Mouse (Mus musculus) left cerebral cortex, postnatal 4 days (tissue): ENCODE measurements around the gene Wdr45b. TPM values are rescaled to one million over a fixed set of nuclear protein-coding genes. Genes with fewer than 3 reads are reported as not detected.
"Not testable (repeated sequence)": the region's sequence is repeated elsewhere in the genome, so short reads cannot be mapped to it uniquely, and the experiment has no call there.

ENCODE experiments used
- DNase-seq: peaks from one replicate; pipeline ENCODE4 v3.0.0-alpha.2; 2022
- intact Hi-C: fragments of 180-260 bp; cut with DNase I; formaldehyde crosslinking; loops from one replicate; pipeline ENCODE4 v1.15.1; 2025
- microRNA-seq: library from miRNA; unstranded; fragments of <30 nt; microRNA quantifications from one replicate; pipeline ENCODE4 v1.2.0, GENCODE M21; 2022
- total RNA-seq, 2 experiments: library from RNA; stranded (reverse); gene quantifications; 2 replicates each; pipeline ENCODE4 v1.2.3; 2021

The Wdr45b gene
- total RNA-seq, 2 experiments from 2014 or later, result 57.3 to 64.8 TPM

- intact Hi-C loops, result no loop called here
- DNase-seq, result no peak
Measured at GRCm38 (mm10) chr11:121331641-121332040, 22.6 kb downstream of the Wdr45b start.

- peak; percentile 14 for DNase-seq
Measured at GRCm38 (mm10) chr11:121328619-121329018, 25.6 kb downstream of the Wdr45b start.

GRCm38 (mm10) chr11:121328206-121328605 lies 26.0 kb downstream of the Wdr45b start:
- intact Hi-C loops, result no loop called here
- DNase-seq, result no peak

More at GRCm38 (mm10) chr11:121328619-121329018, 25.6 kb downstream of the Wdr45b start:
- intact Hi-C loops, result no loop called here

- intact Hi-C loops, result loop anchor here (2.0 kb wide), 1 partner anchor 20 kb away; no protein-coding TSS in a partner anchor
- no peak for DNase-seq
Measured at GRCm38 (mm10) chr11:121326681-121327080, 27.6 kb downstream of the Wdr45b start.

GRCm38 (mm10) chr11:121326034-121326433 lies 28.2 kb downstream of the Wdr45b start:
- no peak for DNase-seq
- intact Hi-C loops, result loop anchor here (2.0 kb wide), 1 partner anchor 19 kb away; no protein-coding TSS in a partner anchor

- not testable (repeated sequence) for DNase-seq
- intact Hi-C loops, result loop anchor here (2.0 kb wide), 1 partner anchor 19 kb away; no protein-coding TSS in a partner anchor
Measured at GRCm38 (mm10) chr11:121307712-121308111, 46.5 kb downstream of the Wdr45b start.

GRCm38 (mm10) chr11:121306608-121307007 lies 47.6 kb downstream of the Wdr45b start:
- DNase-seq, result no peak
- intact Hi-C loops, result loop anchor here (2.0 kb wide), 1 partner anchor 20 kb away; no protein-coding TSS in a partner anchor

- intact Hi-C loops, result no loop called here
- DNase-seq, result no peak
Measured at GRCm38 (mm10) chr11:121305371-121305770, 48.9 kb downstream of the Wdr45b start.

- intact Hi-C loops, result no loop called here
- no peak for DNase-seq
Measured at GRCm38 (mm10) chr11:121300265-121300664, 54.0 kb downstream of the Wdr45b start.

- intact Hi-C loops, result no loop called here
Measured at GRCm38 (mm10) chr11:121298493-121298892, 55.8 kb downstream of the Wdr45b start.

GRCm38 (mm10) chr11:121294771-121295170 lies 59.5 kb downstream of the Wdr45b start:
- intact Hi-C loops, result no loop called here

More at GRCm38 (mm10) chr11:121298493-121298892, 55.8 kb downstream of the Wdr45b start:
- DNase-seq, result no peak

GRCm38 (mm10) chr11:121289859-121290258 lies 64.4 kb downstream of the Wdr45b start:
- intact Hi-C loops, result no loop called here

More at GRCm38 (mm10) chr11:121294771-121295170, 59.5 kb downstream of the Wdr45b start:
- no peak for DNase-seq

GRCm38 (mm10) chr11:121282911-121283310 lies 71.3 kb downstream of the Wdr45b start:
- DNase-seq, result no peak
- intact Hi-C loops, result no loop called here

More at GRCm38 (mm10) chr11:121289859-121290258, 64.4 kb downstream of the Wdr45b start:
- no peak for DNase-seq

GRCm38 (mm10) chr11:121278011-121278410 lies 76.2 kb downstream of the Wdr45b start:
- DNase-seq, result no peak
- intact Hi-C loops, result no loop called here

GRCm38 (mm10) chr11:121277516-121277915 lies 76.7 kb downstream of the Wdr45b start:
- intact Hi-C loops, result no loop called here
- DNase-seq, result no peak

Small RNA genes within 50 kb of the gene (microRNA-seq; reads per million reads assigned to microRNA genes)
- gene Mir7236, result not detected

Other genes starting within 250 kb of the Wdr45b start
- gene Tex19.2, start 235.8 kb downstream of the Wdr45b start, total RNA-seq, result not detected
- not detected for gene Tex19.1, start 208.3 kb downstream of the Wdr45b start, total RNA-seq
- not detected for gene Uts2r, start 194.2 kb downstream of the Wdr45b start, total RNA-seq
- gene Hexdc, start 150.0 kb downstream of the Wdr45b start, total RNA-seq, result 10 to 100 TPM; 54.9 to 57.3 TPM
- gene Ogfod3, start 149.7 kb downstream of the Wdr45b start, total RNA-seq, result 1 to 10 TPM; 7.7 to 8.0 TPM
- 10 to 100 TPM; 24.0 to 27.3 TPM for gene Cybc1, start 125.1 kb downstream of the Wdr45b start, total RNA-seq
- 10 to 100 TPM; 70.6 to 73.2 TPM for gene Narf, start 117.2 kb downstream of the Wdr45b start, total RNA-seq
- 100 to 1,000 TPM; 115 to 116 TPM for gene Foxk2, start 94.5 kb downstream of the Wdr45b start, total RNA-seq
- 10 to 100 TPM; 13.6 to 16.4 TPM for gene Rab40b, start 33.8 kb upstream of the Wdr45b start, total RNA-seq
- gene Fn3krp, start 67.0 kb upstream of the Wdr45b start, total RNA-seq, result 10 to 100 TPM; 17.9 to 18.1 TPM
- 1 to 10 TPM; 4.9 to 5.7 TPM for gene Fn3k, start 80.5 kb upstream of the Wdr45b start, total RNA-seq
- gene Tbcd, start 97.5 kb upstream of the Wdr45b start, total RNA-seq, result 10 to 100 TPM; 68.4 to 75.2 TPM
- gene Zfp750, start 164.9 kb upstream of the Wdr45b start, total RNA-seq, result not detected